Mouse (Mus musculus) thymus, adult 2 months (tissue): ENCODE data around the gene Spns2. TPM values are rescaled to one million over a fixed set of nuclear protein-coding genes. Genes with fewer than 3 reads are reported as not detected.

ENCODE experiments used
- DNase-seq: peaks from one replicate; pipeline ENCODE4 v3.0.0; 2021
- H3K27ac ChIP-seq: fragments of 200-500 bp; 2 replicates; pipeline ENCODE4 v1.5.1; 2012; ENCODE audit warnings: low read length, control low read depth; ENCODE audit not compliant: control insufficient read depth, insufficient read depth
- H3K27me3 ChIP-seq: fragments of 200-500 bp; 2 replicates; pipeline ENCODE4 v1.6.1; 2012; ENCODE audit warnings: mild to moderate bottlenecking, low read length, moderate library complexity, mixed read lengths; ENCODE audit not compliant: control insufficient read depth, insufficient read depth
- H3K36me3 ChIP-seq: fragments of 200-500 bp; 2 replicates; pipeline ENCODE4 v1.6.1; 2012; ENCODE audit warnings: mild to moderate bottlenecking, low read length, moderate library complexity; ENCODE audit not compliant: control insufficient read depth, insufficient read depth
- H3K4me1 ChIP-seq: fragments of 200-500 bp; replicated peaks from 2 replicates; pipeline ENCODE4 v1.6.1; 2012; ENCODE audit warnings: low read length; ENCODE audit not compliant: control insufficient read depth, insufficient read depth
- H3K4me3 ChIP-seq: fragments of 200-500 bp; 2 replicates; pipeline ENCODE4 v1.5.1; 2012; ENCODE audit warnings: mild to moderate bottlenecking, low read length, control low read depth, moderate library complexity; ENCODE audit not compliant: control insufficient read depth, insufficient read depth
- CTCF ChIP-seq: fragments of 200-500 bp; IDR thresholded peaks from 2 replicates; pipeline ENCODE4 v1.5.1; 2012; ENCODE audit warnings: mild to moderate bottlenecking, control low read depth, low read length, moderate library complexity, borderline replicate concordance; ENCODE audit not compliant: control insufficient read depth, poor library complexity, insufficient read depth; ENCODE audit errors: extremely low read depth
- POLR2A ChIP-seq: fragments of 200-500 bp; IDR thresholded peaks from 2 replicates; pipeline ENCODE4 v1.6.1; 2012; ENCODE audit warnings: mild to moderate bottlenecking, low read length, control low read depth, moderate library complexity; ENCODE audit not compliant: control insufficient read depth, poor library complexity, insufficient read depth; ENCODE audit errors: extremely low read depth
- WGBS: fragments of 180-500 bp; shearing (Covaris S2); methylation state at CpG from one replicate; pipeline ENCODE4 v1.1.7; 2018; 5-methylcytosine and 5-hydroxymethylcytosine counted together
- polyA plus RNA-seq: library from polyadenylated mRNA; depleted of rRNA; stranded (reverse); fragments of >200 nt; gene quantifications from 2 replicates; pipeline ENCODE4 v1.2.3, GENCODE M21; 2012

Spns2 gene
- polyA plus RNA-seq, 1 experiment, result 10.6 TPM

DNA sequence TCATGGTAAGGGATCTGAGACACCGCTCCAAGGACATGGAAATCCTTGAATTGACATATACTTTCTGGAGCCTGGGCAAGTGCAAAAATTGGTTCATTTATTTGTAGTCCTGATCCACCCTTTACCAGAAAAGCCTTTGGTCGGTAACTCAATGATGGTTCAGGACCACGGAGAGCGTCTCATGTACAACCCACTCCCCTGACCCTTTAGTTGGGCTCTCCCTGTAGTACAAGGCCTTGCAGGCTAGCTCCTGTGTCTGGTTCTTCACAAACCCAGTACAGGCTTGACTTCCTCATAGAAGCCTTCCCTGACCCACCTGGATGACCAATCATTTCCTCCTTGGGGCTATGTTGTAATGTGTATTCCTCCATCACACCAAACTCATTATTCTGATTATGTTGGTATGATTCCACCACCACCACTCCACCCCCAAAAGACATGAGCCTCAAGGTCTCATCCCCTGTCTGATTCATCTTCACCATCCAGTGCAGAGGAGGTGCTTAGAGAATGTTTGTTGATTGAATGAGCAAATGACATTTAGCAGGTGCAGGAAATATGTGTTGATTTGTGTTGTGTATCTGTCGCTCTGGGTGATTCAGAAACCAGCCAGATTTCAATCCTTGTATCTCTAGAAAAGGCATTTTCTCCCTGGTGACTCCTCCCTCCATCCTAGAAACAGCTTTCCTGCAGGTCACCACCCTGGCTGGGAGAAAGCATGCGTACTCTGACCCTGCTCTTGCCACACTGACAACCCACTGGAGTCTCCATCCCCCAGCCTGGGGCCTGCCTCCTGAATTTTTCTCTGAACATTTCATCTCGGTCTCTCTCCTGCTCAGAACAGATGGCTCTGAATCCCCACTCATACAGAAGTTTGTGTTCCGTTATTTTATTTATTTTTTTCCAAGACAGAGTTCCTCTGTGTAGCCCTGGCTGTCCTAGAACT, 4.6 kb upstream of the Spns2 start:
- TF ChIP-seq POLR2A, result no peak
- no peak for TF ChIP-seq CTCF
- WGBS, result 72% methylated on average over 8 of the region's 8 CpGs
- no peak overlapping the region for H3K4me3 ChIP-seq
- H3K36me3 ChIP-seq, result no peaks in the 10 kb centered on the region
- peaks cover 2% of the 10 kb centered on the region; the same call in 1 of the 2 replicates for H3K27me3 ChIP-seq
- no peak overlapping the region for H3K27ac ChIP-seq
- H3K4me1 ChIP-seq, result peaks cover 2% of the 10 kb centered on the region; the same call in 1 of the 2 replicates
- no peak for DNase-seq

DNA sequence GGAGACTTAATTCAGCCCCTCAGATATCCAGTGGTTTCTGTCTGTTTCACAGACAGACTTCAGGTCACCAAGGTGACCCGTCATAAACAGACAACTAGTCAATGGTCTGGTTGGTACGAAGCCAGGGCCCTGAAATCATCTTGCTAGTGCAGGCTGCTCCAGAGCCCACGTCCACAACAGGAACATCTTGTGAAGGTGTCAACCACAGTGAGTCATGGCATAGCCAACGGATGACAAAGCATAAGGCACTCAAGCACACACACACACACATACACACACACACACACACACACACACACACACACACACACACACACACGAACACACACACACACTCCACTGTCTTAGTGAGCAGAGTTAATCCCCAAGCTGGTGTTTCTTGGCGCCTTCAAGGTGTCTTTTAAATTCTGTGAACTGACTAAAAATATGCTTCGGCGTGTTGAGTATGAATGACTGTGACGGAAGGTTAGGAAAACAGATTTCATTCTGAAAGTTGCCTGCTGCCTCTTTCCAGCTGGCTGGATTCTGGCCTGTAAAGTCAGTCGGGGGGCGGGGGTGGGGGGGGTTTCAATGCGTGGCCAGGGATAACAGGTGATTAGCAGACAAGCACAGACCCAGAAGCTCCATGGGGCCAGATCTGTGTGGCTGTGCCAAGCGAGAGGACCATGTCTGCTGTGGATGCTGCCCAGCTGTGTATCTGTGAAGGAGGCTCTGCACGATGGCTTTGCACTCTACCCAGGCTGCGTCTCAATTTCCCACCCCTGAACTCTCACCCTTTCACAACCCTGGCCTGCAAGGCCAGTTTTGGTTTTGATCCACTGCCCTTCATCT, 1.6 kb upstream of the Spns2 start:
- Histone ChIP-seq H3K4me1 (peaks cover 7% of the 10 kb centered on the region; the same call in 1 of the 2 replicates), H3K4me3 (no peak overlapping the region), H3K27ac (no peak overlapping the region), H3K27me3 (peaks cover 13% of the 10 kb centered on the region; the same call in 1 of the 2 replicates), H3K36me3 (no peaks in the 10 kb centered on the region)
- 55% methylated on average over 15 of the region's 15 CpGs for WGBS
- DNase-seq, result no peak
- TF ChIP-seq POLR2A (no peak), CTCF (no peak)

DNA sequence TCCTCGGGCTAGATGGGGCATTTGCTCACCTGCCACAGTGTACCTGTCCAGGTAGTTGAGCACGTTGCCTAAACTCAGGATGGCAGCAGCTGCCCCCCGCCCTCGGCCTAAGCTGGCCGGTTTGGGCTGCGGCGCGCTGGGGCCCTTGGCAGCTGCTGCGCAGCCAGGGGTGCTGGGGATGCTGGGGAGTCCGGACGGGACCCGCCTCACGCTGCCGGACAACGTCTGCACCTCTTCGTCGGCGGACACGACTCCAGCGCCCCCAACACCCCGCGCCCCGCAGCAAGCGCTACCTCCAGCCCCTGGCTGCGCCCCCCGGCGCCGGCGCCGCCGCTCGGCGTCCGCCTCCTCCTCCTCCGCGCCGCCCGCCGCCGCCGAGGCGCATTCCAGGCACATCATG, 307 bp downstream of the Spns2 start:
- TF ChIP-seq POLR2A, result no peak
- no peak for TF ChIP-seq CTCF
- H3K4me3 ChIP-seq, result peak overlapping the region; percentile 37
- no peak for DNase-seq
- peaks cover 13% of the 10 kb centered on the region; the same call in 1 of the 2 replicates for H3K27me3 ChIP-seq
- WGBS, result 1% methylated on average over 36 of the region's 42 CpGs
- H3K4me1 ChIP-seq, result peaks cover 9% of the 10 kb centered on the region; the same call in 1 of the 2 replicates
- no peaks in the 10 kb centered on the region for H3K36me3 ChIP-seq
- H3K27ac ChIP-seq, result no peak overlapping the region

DNA sequence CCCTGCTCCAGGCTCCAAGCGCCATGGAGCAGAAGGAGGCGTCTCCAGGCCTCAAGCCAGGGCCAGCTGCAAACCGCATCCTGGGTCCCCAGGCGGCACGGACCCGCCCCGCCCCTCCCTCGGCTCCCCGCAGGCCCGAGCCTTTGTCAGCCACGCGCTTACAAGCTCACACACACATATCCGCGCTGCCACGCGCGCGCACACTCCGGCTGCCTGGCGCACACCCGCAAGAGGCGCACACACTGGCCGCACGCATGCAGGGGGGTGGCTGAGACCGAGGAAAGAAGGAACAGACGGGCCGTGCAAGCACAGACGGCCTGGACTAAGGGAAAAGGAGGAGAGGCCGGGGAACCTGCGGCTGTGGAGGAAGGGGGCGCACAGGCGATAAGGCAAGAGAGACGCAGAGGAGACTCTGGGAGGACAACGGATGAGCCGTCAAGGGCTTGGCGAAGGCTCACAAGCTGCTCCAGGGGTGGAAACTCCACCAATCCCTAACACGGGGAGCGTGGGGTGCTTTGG, 892 bp downstream of the Spns2 start:
- no peak for DNase-seq
- no peak overlapping the region for H3K27ac ChIP-seq
- H3K36me3 ChIP-seq, result no peaks in the 10 kb centered on the region
- H3K4me1 ChIP-seq, result peaks cover 9% of the 10 kb centered on the region; the same call in 1 of the 2 replicates
- peaks cover 13% of the 10 kb centered on the region; the same call in 1 of the 2 replicates for H3K27me3 ChIP-seq
- H3K4me3 ChIP-seq, result peak overlapping the region; percentile 37; the same call in 1 of the 2 replicates
- WGBS, result 1% methylated on average over 38 of the region's 38 CpGs
- TF ChIP-seq POLR2A (no peak), CTCF (no peak)

DNA sequence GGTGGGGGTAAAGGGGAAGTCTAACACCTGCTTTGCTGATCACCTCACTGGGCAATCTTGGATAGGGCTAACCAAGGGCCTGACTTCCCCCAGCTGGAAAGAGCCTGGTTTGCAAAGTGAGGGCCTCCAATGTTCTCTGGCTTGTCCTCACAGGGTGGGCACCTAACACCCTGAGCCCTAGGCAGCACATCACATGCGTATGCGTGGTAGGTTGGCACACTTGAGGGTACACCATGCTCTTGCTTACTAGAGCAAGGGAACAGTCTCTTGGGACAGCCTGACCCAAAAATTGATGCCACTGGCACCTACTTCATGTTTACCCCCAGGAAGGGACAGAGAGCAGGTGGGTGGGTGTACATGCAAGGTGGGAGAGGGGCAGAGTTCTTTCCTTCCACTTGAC, 2.0 kb downstream of the Spns2 start:
- TF ChIP-seq POLR2A (no peak), CTCF (no peak)
- Histone ChIP-seq H3K27ac (no peak overlapping the region), H3K27me3 (peaks cover 13% of the 10 kb centered on the region; the same call in 1 of the 2 replicates), H3K36me3 (no peaks in the 10 kb centered on the region), H3K4me3 (no peak overlapping the region), H3K4me1 (peaks cover 9% of the 10 kb centered on the region; the same call in 1 of the 2 replicates)
- DNase-seq, result no peak
- 58% methylated on average over 2 of the region's 2 CpGs for WGBS

DNA sequence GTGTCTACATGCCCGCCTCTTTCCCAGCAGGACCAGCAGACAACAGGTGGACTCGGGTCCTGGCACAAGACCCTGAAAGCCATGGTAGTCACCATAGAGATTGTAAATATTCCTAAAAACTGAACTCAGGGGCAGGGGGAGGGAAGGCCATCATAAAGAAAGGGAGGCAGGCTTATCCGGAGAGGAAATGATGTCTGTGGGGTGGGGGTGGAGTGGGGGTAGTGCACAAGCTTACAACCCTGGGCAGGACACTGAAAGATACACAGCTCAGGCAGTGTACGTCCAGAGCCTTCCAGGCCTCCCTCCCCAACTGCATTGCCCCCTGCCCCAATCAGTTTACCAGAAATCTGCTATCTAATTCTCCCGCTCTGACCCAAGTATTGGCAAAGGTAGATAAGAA, 2.5 kb downstream of the Spns2 start:
- H3K36me3 ChIP-seq, result no peaks in the 10 kb centered on the region
- no peak for TF ChIP-seq CTCF
- TF ChIP-seq POLR2A, result no peak
- peaks cover 9% of the 10 kb centered on the region; the same call in 1 of the 2 replicates for H3K4me1 ChIP-seq
- WGBS, result 37% methylated on average over 5 of the region's 5 CpGs
- DNase-seq, result no peak
- no peak overlapping the region for H3K27ac ChIP-seq
- no peak overlapping the region for H3K4me3 ChIP-seq
- H3K27me3 ChIP-seq, result peaks cover 13% of the 10 kb centered on the region; the same call in 1 of the 2 replicates
